Mouse (Mus musculus): Measurements from ENCODE around the gene Mdp1.

GRCm38 (mm10) chr14:55702761-55703160, 42.5 kb upstream of the Mdp1 start:
- no peak for TF ChIP-seq CTCF (IDR thresholded peaks at IDR 0.05; ENCODE audit: low read depth)
- TF ChIP-seq EP300 (IDR thresholded peaks at IDR 0.05; ENCODE audit: low read depth), result no peak

Data from liver, postnatal 0 days (tissue).